Mouse (Mus musculus) R1 (cell line): ENCODE data around the gene Rgs12.

Experiments used
- DNase-seq: peaks from one replicate; pipeline ENCODE4 v3.0.0-alpha.2; 2018; ENCODE audit warnings: low read depth, low spot score

Rgs12 gene

GRCm38 (mm10) chr5:34931516-34932457 lies 17.5 kb upstream of the Rgs12 start:
- no peak for DNase-seq

GRCm38 (mm10) chr5:34932458-34932806 lies 16.8 kb upstream of the Rgs12 start:
- DNase-seq = no peak

- peak; percentile 51 for DNase-seq
These were observed 15.8 kb upstream of the Rgs12 start for GRCm38 (mm10) chr5:34933461-34933860.

GRCm38 (mm10) chr5:34941710-34942470 lies 7.4 kb upstream of the Rgs12 start:
- DNase-seq = no peak

- no peak for DNase-seq
These were observed 5.8 kb upstream of the Rgs12 start for GRCm38 (mm10) chr5:34943428-34943827.

- DNase-seq = peak; percentile 52
These were observed 545 bp downstream of the Rgs12 start for GRCm38 (mm10) chr5:34949769-34950211.

GRCm38 (mm10) chr5:34950486-34951160 lies 1.4 kb downstream of the Rgs12 start:
- DNase-seq = no peak

GRCm38 (mm10) chr5:34951161-34951834 lies 2.1 kb downstream of the Rgs12 start:
- no peak for DNase-seq

- no peak for DNase-seq
These were observed 5.3 kb downstream of the Rgs12 start for GRCm38 (mm10) chr5:34954508-34954907.

- no peak for DNase-seq
These were observed 6.4 kb downstream of the Rgs12 start for GRCm38 (mm10) chr5:34955630-34956029.

GRCm38 (mm10) chr5:34956151-34956550 lies 6.9 kb downstream of the Rgs12 start:
- DNase-seq = no peak

- no peak for DNase-seq
These were observed 7.8 kb downstream of the Rgs12 start for GRCm38 (mm10) chr5:34957015-34957414.

GRCm38 (mm10) chr5:34960021-34960420 lies 10.8 kb downstream of the Rgs12 start:
- DNase-seq = no peak

- no peak for DNase-seq
These were observed 16.3 kb downstream of the Rgs12 start for GRCm38 (mm10) chr5:34965531-34965930.

- peak; percentile 23 for DNase-seq
These were observed 19.1 kb downstream of the Rgs12 start for GRCm38 (mm10) chr5:34968386-34968785.

GRCm38 (mm10) chr5:34972471-34972870 lies 23.2 kb downstream of the Rgs12 start:
- DNase-seq = no peak

GRCm38 (mm10) chr5:34973560-34974317 lies 24.5 kb downstream of the Rgs12 start:
- no peak for DNase-seq

- DNase-seq = peak; percentile 8
These were observed 25.7 kb downstream of the Rgs12 start for GRCm38 (mm10) chr5:34974773-34975443.

- no peak for DNase-seq
These were observed 27.5 kb downstream of the Rgs12 start for GRCm38 (mm10) chr5:34976540-34977292.
